Mouse (Mus musculus) layer of hippocampus, postnatal 10 days (tissue): ENCODE measurements around the gene Sgcd. TPM values are rescaled to one million over a fixed set of nuclear protein-coding genes. Genes with fewer than 3 reads are reported as not detected.
"Not testable (repeated sequence)": the region's sequence is repeated elsewhere in the genome, so short reads cannot be mapped to it uniquely, and the experiment has no call there.

Experiments
- DNase-seq, 2 experiments: peaks; one replicate each; pipeline ENCODE4 v3.0.0; 2021; ENCODE audit warnings: low spot score in 2 of 2
- total RNA-seq, 2 experiments: library from RNA; stranded (reverse); gene quantifications; 2 replicates each; pipeline ENCODE4 v1.2.3; 2021

Gene Sgcd
- total RNA-seq, 2 experiments from 2014 or later, result 15.8 to 27.8 TPM

DNA sequence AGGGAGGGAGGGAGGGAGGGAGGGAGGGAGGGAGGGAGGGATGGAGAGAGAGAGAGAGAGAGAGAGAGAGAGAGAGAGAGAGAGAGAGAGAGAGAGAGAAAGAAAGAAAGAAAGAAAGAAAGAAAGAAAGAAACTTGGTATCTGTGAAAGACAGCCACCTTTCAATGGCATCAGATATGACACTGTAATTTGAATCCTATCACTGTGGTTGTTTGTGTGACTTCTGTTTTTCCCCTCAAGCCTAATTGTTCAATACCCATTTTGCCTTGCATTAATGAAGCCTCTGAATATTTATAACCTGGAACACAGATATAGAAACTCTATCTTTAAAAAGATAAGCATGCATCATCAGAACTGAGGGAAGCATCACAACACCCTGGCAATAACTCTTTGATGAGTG, 528.1 kb downstream of the Sgcd start:
- not testable (repeated sequence) for DNase-seq

DNA sequence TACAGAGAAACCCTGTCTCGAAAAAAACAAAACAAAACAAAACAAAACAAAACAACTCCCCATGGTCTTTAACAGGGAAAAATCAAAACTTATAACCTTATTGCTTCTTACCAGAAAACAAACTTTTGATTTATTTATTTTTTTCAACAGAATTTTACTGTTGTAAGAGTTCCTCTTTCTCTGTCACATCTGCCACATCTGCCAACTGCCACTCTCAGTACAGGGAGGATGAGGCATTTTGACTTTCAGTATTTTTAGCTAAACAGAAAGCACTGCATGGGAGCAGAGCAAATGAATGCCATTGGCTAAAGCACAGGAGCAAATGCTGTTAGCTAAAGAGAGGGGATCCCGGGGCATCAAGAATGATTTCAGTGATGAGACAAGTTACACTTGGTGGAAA, 528.6 kb downstream of the Sgcd start:
- DNase-seq, result no peak

DNA sequence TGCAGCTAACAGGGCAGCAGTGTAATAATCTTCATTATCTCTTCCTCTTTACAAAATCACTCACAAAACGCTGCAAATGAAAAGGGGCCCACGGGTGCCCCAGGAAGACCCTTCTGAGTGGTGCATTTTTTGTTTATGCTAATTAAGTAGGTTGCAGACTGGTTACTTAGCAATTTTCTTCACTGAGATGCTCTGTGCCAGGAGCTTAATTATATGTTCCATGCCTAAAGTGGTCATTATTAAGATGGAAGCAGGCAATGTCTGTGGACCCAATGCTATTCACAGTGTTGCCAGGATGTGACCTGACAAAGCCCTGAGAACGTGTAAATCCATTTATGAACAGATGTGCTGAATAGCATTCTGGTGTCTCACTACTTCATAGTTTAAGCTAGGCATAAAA, 529.6 kb downstream of the Sgcd start:
- no peak for DNase-seq

DNA sequence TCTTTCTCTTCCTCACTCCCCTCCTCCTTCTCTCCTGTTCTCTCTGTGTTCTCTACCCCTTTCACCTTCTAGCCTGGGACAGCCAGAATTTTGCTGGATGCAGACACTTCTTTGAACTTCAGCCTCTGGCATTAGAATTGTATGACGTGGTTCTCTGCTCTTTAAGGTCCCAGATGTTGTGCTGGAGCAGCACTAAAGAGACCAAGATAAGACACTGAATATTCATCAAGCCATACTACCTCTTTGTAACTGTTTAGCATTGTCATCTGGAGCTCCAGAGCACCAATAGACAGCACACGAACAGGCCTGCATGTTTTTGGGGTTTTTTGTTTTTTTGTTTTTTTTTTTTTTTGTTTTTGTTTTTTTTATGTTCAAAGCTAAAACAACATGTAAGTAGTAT, 541.0 kb downstream of the Sgcd start:
- DNase-seq, result no peak

DNA sequence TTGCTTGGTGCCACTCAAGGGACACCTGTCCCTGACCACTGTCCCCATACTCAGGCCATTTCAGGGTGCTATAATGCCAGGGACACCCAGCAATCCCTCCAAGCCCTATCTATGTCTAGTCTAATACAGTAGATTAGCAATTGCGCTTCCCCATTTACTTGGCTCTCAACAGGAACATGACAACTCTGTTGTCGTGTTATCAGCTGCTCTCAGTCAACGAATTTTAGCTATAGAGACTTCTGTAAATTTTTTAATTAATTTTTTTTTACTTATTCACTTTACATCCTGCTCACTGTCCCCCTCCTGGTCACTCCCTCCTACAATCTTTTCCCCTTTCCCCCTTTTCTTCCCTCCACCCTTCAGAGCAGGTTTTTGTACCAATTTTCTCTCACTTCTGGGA, 542.4 kb downstream of the Sgcd start:
- DNase-seq, result no peak

DNA sequence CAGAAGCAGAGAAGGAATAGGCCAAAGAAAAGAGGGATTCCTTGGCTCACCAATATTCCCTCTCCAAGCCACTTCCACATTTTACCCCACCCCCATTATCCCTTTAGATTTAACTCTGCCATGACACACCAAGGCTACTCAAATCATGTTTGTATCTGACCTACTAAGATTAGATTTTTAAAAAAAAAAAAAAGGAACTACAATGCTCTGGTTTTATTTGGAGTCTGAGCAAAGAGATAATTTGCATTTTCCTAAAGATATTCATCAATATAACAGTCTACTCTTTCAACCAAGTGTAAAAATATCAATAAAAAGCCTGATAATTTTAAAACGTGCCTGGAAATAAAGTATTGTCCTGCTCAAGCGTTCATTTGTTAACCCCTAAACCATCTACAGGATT, 543.1 kb downstream of the Sgcd start:
- DNase-seq, result no peak

DNA sequence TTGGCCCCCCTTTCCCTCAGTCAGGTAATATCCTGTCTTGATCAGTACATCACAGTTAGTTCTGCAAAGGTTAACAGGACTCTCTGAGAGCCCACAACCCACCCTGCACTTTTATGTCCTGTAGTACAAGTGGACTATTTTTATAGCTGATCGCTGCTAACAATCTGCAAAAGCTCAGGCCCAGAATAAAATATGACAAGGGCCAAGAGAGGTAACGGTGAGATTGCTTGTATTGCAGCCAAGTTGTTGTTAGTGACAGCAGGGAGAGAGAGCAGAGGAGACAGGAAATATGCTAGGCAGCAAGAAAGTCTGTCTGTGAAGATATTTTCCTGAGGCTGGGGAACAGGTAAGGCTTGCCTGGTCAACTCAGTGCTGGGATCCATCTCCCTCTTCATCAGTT, 546.5 kb downstream of the Sgcd start:
- no peak for DNase-seq

DNA sequence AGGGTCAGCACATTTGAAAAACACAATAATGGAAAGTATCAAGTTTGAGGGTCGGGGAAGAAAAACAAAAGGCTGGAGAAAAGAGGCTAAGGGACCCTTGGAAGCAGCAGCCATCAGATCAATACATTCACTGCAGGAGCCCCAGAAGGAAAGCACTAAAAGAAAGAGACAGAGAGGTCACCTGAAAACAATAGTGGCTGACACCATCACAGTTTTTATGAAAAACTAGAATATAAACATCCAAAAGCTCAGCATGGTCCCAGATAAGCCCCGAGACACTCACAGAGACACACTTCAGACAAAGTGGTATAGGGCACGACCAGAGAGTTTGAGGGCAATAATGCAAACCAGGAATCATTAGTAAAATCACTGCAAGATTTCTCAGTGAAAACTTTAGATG, 589.2 kb downstream of the Sgcd start:
- DNase-seq, result no peak

DNA sequence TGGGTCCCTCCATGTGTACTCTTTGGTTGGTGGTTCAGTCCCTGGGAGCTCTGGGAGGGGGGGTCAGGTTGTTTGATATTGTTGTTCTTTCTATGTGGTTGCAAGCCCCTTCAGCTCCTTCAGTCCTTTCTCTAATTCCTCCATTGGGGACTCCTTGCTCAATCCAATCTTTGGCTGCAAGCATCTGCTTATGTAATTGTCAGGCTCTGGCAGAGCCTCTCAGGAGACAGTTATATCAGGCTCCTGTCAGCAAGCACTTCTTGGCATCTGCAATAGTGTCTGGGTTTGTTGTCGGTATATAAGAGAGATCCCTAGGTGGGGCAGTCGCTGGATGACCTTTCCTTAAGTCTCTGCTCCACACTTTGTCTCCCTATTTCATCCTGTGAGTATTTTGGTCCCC, 598.0 kb downstream of the Sgcd start:
- not testable (repeated sequence) for DNase-seq

DNA sequence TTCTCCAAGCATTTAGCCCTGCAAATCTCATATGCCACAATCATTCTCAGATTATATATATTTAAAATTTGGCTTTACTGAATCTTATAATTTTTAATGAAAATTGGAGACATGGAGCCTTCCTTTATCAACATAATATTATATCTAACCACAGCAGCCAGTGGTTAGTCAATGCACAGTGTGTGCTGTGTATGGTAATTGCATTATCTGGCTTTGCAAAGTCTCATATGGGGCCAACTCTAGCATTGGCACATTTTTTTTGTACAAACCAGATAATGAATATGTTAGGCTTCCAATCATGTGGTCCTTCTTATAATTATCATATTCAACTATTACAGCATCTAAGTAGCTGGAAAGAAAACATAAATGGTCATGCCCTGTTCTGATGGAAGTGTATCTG, 599.4 kb downstream of the Sgcd start:
- no peak for DNase-seq

DNA sequence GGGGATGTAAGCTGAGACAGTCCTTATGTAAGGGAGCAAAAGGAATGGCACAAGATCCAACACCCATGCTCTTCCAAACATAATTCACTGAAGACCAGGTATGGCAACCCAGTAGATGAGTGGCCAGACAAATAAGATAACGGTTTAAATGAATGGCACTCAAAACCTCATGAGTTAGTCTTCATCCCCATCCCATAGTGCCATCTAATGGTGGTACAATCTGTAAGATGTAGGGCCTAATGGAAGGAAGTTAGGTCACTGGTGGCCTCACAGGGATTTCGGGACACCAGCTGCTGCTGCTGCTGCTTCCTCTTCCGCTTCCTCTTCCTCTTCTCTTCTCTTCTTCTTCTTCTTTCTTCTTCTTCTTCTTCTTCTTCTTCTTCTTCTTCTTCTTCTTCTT, 601.0 kb downstream of the Sgcd start:
- no peak for DNase-seq

DNA sequence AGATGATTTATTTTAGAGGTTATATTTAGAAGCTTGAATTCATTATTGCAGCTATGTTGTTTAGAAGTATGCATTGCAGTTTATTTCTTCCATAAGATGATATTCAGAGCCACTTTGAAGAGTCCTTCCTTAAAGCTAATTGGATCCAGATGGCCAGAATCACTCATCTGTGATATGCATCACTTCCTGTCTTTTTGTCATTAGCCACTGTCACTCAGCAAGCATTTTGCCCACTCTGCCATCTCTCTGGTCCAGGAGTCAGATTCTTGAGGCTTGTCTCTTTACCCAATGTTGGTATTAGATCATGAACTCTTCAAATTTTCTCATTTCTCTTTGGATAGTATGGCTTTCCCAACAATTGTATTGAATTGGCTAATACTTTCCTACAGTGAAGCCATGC, 602.6 kb downstream of the Sgcd start:
- DNase-seq, result no peak

DNA sequence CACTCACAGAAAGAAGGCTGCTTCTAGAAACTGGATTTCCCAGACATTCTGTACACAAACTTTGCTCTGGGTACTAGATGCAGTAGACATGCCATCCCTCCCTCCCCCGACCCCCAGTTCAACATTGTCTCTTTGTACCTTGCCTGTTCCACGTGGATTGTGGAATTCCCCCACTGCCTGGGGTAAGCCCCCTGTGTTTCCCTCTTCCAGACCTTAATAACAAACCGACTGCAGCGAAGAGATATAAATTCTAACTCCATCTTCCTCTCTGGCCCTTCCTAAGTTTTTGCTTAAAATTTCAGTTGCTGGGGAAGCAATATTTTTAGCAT, 609.2 kb downstream of the Sgcd start:
- no peak for DNase-seq

DNA sequence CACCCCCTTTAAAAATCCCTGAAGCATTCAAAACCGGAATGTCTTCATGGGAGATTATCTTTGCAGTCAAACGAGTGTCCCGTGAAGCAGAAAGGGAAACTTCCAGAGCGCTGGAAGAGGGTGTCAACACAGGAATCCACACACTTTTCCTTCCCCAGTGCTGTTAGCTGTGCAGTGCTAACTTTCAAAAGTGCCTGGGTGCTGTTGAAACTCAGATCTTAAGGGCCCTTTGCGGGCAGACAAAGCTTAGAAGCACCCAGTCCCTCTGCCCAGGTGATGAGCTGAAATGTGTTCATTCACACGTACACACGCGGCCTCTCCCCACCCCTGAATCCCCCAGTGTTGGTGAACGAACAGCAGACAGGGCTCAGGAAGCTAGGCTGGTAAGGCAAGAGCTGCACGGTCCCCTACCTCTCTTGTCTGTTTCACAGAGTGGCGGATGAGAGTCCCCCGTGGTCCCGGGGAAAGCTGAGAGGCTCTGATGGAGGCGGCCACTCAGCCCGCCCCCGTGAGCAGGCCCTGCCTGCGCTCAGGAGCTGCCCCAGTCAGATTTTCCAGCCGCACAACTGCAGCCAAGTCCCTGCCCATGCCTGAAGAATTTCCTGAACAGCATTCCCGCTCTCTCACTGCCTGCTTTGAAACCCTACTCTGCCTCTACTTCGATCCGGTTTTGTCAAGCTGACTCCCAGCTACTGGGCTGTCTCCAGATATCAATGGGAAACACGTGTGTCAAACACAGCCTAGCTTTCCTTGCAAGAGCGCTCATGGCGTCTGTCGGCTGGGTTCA, 609.7 kb downstream of the Sgcd start:
- peak; percentile 19 to 34 for DNase-seq

DNA sequence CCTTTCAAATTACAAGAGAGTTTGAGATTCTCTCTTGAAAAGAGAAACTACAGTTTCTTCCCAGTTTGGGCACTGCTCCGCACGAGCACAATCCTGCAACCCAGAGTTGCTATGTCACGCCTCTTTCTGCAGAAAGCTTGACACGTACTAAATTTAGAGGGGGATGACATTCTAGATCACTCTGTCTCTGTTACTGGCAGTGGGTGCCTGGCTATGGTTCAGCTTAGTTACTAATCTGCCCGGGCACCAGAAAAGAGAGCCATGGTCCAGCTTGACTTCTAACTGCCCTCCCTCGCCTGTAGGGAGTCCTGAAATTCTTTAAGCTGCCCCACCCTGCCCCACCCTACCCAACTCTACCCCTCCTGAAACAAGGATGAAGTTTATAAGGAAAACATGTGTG, 611.3 kb downstream of the Sgcd start:
- no peak for DNase-seq

DNA sequence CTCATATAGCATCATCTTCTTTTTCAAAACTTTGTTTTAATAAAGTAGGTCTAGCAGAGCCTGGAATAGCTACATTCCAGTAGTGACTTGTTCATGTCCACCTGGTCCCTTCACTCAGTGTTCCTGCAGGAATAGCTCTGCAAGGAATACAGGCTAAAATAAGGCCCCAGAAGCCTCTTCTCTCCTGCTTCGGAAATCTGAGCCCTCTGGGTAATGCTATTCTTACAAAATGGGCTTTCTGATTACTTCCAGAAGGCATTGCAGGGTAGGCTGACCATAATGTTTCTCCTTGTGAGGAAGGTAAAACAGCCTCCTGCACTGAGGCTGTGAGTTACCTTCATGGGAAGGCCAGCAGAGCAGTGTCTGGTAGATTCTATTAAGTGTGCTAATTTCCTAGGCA, 611.9 kb downstream of the Sgcd start:
- no peak for DNase-seq

DNA sequence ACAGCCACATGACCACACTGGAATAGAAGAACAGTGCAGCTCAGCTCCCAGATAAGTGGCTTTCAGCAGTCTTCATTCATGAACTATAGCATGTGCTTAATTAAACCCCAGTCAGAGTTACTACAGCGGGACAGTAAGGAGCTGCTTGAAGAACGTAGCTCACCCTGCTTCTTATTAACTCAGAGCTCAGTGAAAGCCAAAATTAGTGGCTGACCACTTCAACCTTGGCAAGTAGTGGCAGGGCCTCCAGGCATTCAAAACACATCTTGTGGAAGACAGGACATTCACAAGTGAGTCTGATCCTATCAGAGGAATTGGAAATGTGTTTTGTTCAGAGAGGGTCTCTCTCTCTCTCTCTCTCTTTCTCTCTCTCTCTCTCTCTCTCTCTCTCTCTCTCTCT, 617.2 kb downstream of the Sgcd start:
- no peak for DNase-seq

DNA sequence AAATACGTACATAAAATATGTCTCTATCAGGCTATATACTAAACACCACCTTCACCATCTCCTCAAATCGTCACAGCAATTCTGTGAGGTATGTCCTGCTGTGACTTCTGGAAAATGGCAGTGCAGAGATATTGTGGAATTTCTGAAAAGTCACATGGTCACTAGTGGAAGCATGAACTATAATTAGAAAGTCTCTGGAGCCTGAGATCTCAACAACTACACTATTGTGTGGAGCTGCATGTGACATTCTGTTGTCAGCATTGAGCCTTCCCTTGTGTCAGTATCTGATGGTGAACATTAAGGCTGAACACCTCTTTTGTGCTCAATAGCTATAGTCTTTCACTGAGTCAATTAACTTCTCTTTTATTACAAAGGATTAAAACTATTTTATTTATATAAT, 637.2 kb downstream of the Sgcd start:
- no peak for DNase-seq

DNA sequence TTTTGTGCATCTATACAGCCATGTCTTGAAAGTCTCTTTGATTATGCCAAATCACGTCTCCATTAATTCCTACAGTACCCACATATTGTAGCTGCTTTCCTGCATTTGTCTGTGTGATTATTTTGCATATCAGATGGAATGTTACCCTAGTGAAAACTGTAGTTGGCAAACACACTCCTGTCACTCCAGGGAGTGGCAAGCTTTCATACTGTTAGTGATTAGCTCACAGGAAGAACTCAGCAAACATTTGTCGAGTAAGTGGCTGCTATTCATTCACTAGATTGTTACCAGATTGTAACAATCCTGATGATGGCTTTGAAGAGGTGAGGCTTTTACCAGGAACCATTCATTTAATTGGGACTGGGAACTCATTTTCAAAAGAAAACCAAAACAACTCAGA, 645.3 kb downstream of the Sgcd start:
- DNase-seq, result peak in 1 of 2 experiments; percentile 14

DNA sequence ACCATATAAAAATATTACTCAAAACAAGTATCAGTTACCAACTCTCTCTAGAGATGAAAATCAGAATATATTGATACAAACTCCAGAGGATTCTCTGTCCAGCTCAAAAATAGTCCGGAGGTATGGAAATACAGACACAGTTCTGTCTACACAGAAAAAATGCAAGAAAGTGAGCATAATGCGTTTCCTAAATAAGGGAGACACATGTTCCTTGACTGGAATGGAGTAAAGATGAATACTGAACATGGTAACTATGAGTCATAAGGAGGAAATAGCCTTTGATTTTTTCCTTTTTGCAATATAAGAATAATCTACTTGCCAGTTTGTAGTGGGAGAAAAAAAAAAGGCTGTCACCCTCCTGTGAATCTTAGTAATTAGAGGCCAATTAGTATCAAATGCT, 655.1 kb downstream of the Sgcd start:
- no peak for DNase-seq

DNA sequence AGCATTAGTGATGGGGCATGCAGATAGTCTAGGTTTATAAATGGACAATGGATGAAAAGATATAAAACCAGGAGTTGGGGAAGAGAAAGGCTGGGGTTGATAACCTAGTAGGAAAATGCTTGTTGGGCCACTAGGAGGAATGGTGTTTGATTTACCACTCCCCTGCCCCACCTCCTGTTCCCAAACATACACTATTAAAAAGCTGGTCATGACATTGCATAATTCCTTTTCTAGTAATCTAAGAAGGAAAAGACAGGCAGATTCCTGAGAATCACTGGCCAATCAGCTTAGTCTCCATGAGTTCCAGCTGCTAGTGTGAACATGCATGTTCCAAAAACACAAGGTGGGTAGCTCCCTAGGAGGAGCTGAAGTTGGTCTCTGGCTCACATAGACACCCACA, 683.2 kb downstream of the Sgcd start:
- DNase-seq, result no peak

DNA sequence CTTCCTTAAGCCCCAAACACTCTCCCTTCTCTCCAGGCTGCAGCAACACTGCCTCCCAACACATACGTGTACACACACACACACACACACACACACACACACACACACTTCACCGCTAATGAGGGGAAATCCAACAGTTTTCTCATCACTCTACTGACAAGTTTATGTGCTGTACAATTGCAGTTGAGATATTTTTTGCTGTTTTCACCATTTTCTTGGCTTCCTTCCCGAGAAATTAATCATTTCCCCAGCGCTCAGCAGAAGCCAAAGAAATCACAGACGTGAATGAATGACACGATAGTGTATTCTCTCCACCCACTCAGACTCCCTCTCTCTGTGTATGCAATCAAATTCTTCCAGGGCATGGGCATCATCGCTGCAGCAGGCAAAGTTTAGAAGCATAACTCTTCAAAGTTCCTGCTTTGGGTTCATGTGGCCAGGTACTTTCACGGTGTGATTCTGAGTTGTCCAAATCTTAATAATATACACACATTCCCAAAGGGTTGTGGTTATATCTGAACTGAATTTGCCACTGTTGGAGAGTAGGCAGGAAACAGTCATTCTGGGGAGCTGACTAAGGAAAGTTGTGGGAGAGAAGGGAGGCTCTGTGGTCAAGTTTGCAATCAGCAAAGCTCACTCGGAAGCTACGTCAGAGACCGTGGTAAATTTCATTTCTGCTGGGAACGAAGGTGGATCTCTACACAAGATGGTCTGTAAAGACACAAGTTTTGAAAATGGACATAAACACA, 683.9 kb downstream of the Sgcd start:
- DNase-seq, result peak; percentile 4 to 17

DNA sequence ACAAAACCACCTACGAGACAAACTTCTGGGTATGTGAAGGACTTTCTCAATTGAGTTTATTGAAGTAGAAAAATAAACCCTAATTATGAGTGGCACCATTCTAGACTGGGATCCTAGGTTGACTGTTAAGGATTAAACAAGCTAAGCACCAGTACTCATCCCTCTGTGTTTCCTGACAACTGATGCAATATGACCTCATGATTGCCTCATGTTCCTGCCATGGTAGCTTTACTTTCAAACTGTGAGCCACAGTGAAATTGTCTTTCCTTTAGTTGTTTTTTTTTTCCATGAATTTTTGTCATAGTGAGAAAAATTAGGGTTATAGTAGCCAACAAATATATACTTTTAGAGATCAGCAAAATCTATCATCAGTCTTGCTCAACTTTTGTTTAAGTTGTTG, 689.0 kb downstream of the Sgcd start:
- no peak for DNase-seq
